Comparison of ENCODE assay signal across 9 mouse cellular contexts in genomic region chrX:140503905-140504304, GRCm38 (mm10). TPM values are rescaled to one million over a fixed set of nuclear protein-coding genes. Genes with fewer than 3 reads are reported as not detected.
DNase-seq lines count a peak whose midpoint lies in the region; ATAC-seq and TF ChIP-seq lines count a peak whose summit lies in the region.
"Had no signal": no experiment of that assay in that cellular context is flagged by ENCODE, and none has a peak within 500 bp of the region (broad histone marks: within the 10 kb centered on the region; RNA-seq: fewer than 3 reads in every experiment).

No protein-coding gene starts in this region.

- peak; percentile 36 for DNase-seq in forebrain, embryonic 14.5 days (ENCODE audit: low spot score)
- peak; percentile 67 for DNase-seq in T-cell, adult 2 months (ENCODE audit: low spot score)
- peak; percentile 61 to 72 for DNase-seq in heart, postnatal 36 days
- DNase-seq in left cerebral cortex, adult 2 months (ENCODE audit: extremely low spot score in 1 of 2, low spot score in 2 of 2) = peak; percentile 26 to 37
- DNase-seq in splenic B cell, adult 2 months (ENCODE audit: low read depth, low spot score) = peak; percentile 87

- H3K36me3 ChIP-seq in forebrain, embryonic 14.5 days (ENCODE audit: control insufficient read depth, insufficient read depth, low read length) = no peaks in the 10 kb centered on the region
- no peaks in the 10 kb centered on the region for H3K36me3 ChIP-seq in forebrain, embryonic 15.5 days
- no peaks in the 10 kb centered on the region for H3K36me3 ChIP-seq in splenic B cell, adult 2 months (ENCODE audit: control insufficient read depth, insufficient read depth, low read length, poor library complexity, severe bottlenecking)
- H3K36me3 ChIP-seq: limb, embryonic 15.5 days had no signal

- intact Hi-C loops in heart, postnatal 36 days (cut with DNase I) = loop anchor here (2.0 kb wide), 2 partner anchors 17 to 41 kb away; no protein-coding TSS in a partner anchor
- intact Hi-C loops in left cerebral cortex, adult 2 months (cut with DNase I) = no loop called here

- WGBS in forebrain, embryonic 14.5 days = 33% methylated on average over 7 of the region's 7 CpGs
- 19% methylated on average over 7 of the region's 7 CpGs for WGBS in forebrain, embryonic 15.5 days

- no peak overlapping the region for H3K4me3 ChIP-seq in forebrain, embryonic 14.5 days (ENCODE audit: low read depth, low read length)
- H3K4me3 ChIP-seq in forebrain, embryonic 15.5 days = no peak overlapping the region
- no peak overlapping the region for H3K4me3 ChIP-seq in cortical plate, adult 2 months (ENCODE audit: insufficient read depth, low read length)
- no peak overlapping the region for H3K4me3 ChIP-seq in left cerebral cortex, adult 2 months
- H3K4me3 ChIP-seq: limb, embryonic 15.5 days had no signal

- peak; percentile 29; the same call in 1 of the 2 replicates for TF ChIP-seq CTCF in cortical plate, adult 2 months (IDR thresholded peaks at IDR 0.05; ENCODE audit: extremely low read depth, insufficient read depth, low read length)
- TF ChIP-seq CTCF in left cerebral cortex, adult 2 months (IDR thresholded peaks at IDR 0.05) = peak; percentile 66

- no peak for ATAC-seq in forebrain, embryonic 14.5 days
- no peak for ATAC-seq in forebrain, embryonic 15.5 days (replicated peaks)
- ATAC-seq in megakaryocyte, adult 5-6 weeks (ENCODE audit: poor library complexity, severe bottlenecking) = peak; percentile 53

- H3K4me2 ChIP-seq in forebrain, embryonic 14.5 days (ENCODE audit: low read length) = no peak overlapping the region
- no peak overlapping the region for H3K4me2 ChIP-seq in forebrain, embryonic 15.5 days (replicated peaks)
- H3K4me2 ChIP-seq: limb, embryonic 15.5 days had no signal

- no peak for TF ChIP-seq POLR2A in cortical plate, adult 2 months (IDR thresholded peaks at IDR 0.05; ENCODE audit: extremely low read depth, insufficient read depth, low read length)

- no peak overlapping the region for H3K27ac ChIP-seq in forebrain, embryonic 14.5 days (ENCODE audit: low read depth, low read length)
- no peak overlapping the region for H3K27ac ChIP-seq in forebrain, embryonic 15.5 days (replicated peaks)
- no peak overlapping the region for H3K27ac ChIP-seq in cortical plate, adult 2 months (ENCODE audit: insufficient read depth, low read length)
- no peak overlapping the region for H3K27ac ChIP-seq in left cerebral cortex, adult 2 months
- H3K27ac ChIP-seq: limb, embryonic 15.5 days had no signal

- no peaks in the 10 kb centered on the region for H3K4me1 ChIP-seq in forebrain, embryonic 14.5 days (ENCODE audit: control insufficient read depth, insufficient read depth, low read length)
- no peaks in the 10 kb centered on the region for H3K4me1 ChIP-seq in forebrain, embryonic 15.5 days
- H3K4me1 ChIP-seq in cortical plate, adult 2 months (ENCODE audit: control insufficient read depth, insufficient read depth, low read length) = peaks cover 1% of the 10 kb centered on the region; the same call in 1 of the 2 replicates

- no peak overlapping the region for H3K9ac ChIP-seq in forebrain, embryonic 14.5 days (ENCODE audit: low read length)
- no peak overlapping the region for H3K9ac ChIP-seq in forebrain, embryonic 15.5 days (replicated peaks)
- H3K9ac ChIP-seq: limb, embryonic 15.5 days had no signal

- H3K27me3 ChIP-seq in forebrain, embryonic 14.5 days (replicated peaks; ENCODE audit: control insufficient read depth, insufficient read depth, low read length) = no peaks in the 10 kb centered on the region
- no peaks in the 10 kb centered on the region for H3K27me3 ChIP-seq in forebrain, embryonic 15.5 days
- no peaks in the 10 kb centered on the region for H3K27me3 ChIP-seq in splenic B cell, adult 2 months (ENCODE audit: control insufficient read depth, insufficient read depth, low read length, poor library complexity, severe bottlenecking)

- no peaks in the 10 kb centered on the region for H3K9me3 ChIP-seq in forebrain, embryonic 14.5 days (replicated peaks; ENCODE audit: control insufficient read depth, low read length)
- H3K9me3 ChIP-seq in forebrain, embryonic 15.5 days = no peaks in the 10 kb centered on the region
- H3K9me3 ChIP-seq: limb, embryonic 15.5 days had no signal

RNA-seq across cellular contexts. Expression of gene Prps1, which starts 47.5 kb away (rescaled TPM):
- polyA plus RNA-seq in forebrain, embryonic 14.5 days (2014; fragmentation: Nextera tagmentation; extraction: Ambion mirVana) = 84.8 and 87.1 TPM in 2 replicates
- polyA plus RNA-seq in forebrain, embryonic 15.5 days (2015; fragmentation: Nextera tagmentation; extraction: Ambion mirVana) = 67.3 and 68.8 TPM in 2 replicates
- polyA plus RNA-seq in cortical plate, adult 2 months (2012; rRNA removed) = 60.8 and 61.5 TPM in 2 replicates
- 10 to 100 TPM; 27.4 to 30.5 TPM for total RNA-seq in heart, postnatal 36 days (2021)
- 10 to 100 TPM; 62.8 to 76.9 TPM for total RNA-seq in left cerebral cortex, adult 2 months (2021)
- total RNA-seq in megakaryocyte, adult 5-6 weeks (2015) = 30.8 and 33.7 TPM in 2 replicates
- 17.8 and 26.5 TPM in 2 replicates for total RNA-seq in megakaryocyte, adult 5-6 weeks (2017)

Comparison
In these comparisons a context has a peak if more than half of its experiments do, and no peak if none do; other contexts are left out.
1. DNase-seq: peak in every context shown above with its lines; median percentile 87 in splenic B cell, adult 2 months; 67 in T-cell, adult 2 months; 66 in heart, postnatal 36 days; 36 in forebrain, embryonic 14.5 days; 32 in left cerebral cortex, adult 2 months.